Mouse (Mus musculus): ENCODE results near the gene Tsc2.

Tsc2 gene

GRCm38 (mm10) chr17:24604557-24604956 is 27.9 kb downstream of the Tsc2 start:
- POLR2A ChIA-PET: interaction anchor here (0.6 to 6.1 kb wide), 42 partner anchors 8 to 268 kb away, joined by 3 to 64 read pairs (median 4); partner anchors contain the start of genes Nthl1 (in 3 of the 4), Pkd1 (in 3 of the 4), Traf7 (in 3 of the 4) and Tsc2 (in 3 of the 4)

GRCm38 (mm10) chr17:24603961-24604360 is 28.5 kb downstream of the Tsc2 start:
- ChIA-PET POLR2A (interaction anchor here in 3 of 4 experiments (0.7 to 6.1 kb wide), 22 partner anchors 9 to 125 kb away, joined by 3 to 64 read pairs (median 8); partner anchors contain the start of genes Traf7 (in 3 of the 3), Mlst8 (in 2 of the 3), Npw (in 2 of the 3) and Nthl1 (in 2 of the 3)), CTCF (interaction anchor here in 3 of 4 experiments (0.9 to 2.2 kb wide), 6 partner anchors 8 to 76 kb away, joined by 3 to 10 read pairs (median 5); partner anchors contain the start of gene Traf7 (in 1 of the 3))

More at GRCm38 (mm10) chr17:24604557-24604956, 27.9 kb downstream of the Tsc2 start:
- CTCF ChIA-PET: interaction anchor here (0.6 to 2.2 kb wide), 10 partner anchors 8 to 94 kb away, joined by 3 to 10 read pairs (median 3); partner anchors contain the start of gene Traf7 (in 1 of the 4)

GRCm38 (mm10) chr17:24600502-24600901 is 31.9 kb downstream of the Tsc2 start:
- ChIA-PET POLR2A (interaction anchor here in 3 of 4 experiments (0.7 to 2.9 kb wide), 12 partner anchors 9 to 1156 kb away, joined by 3 to 10 read pairs (median 3); partner anchors contain the start of gene Traf7 (in 1 of the 3)), CTCF (interaction anchor here in 1 of 4 experiments (1.6 kb wide), 1 partner anchor 10 kb away, joined by 3 read pairs; no protein-coding TSS in a partner anchor)

- CTCF ChIA-PET: no interaction called here
Measured at GRCm38 (mm10) chr17:24597989-24598388, 34.4 kb downstream of the Tsc2 start.

GRCm38 (mm10) chr17:24596471-24597183 is 35.8 kb downstream of the Tsc2 start:
- CTCF ChIA-PET: interaction anchor here (0.6 to 2.5 kb wide), 12 partner anchors 8 to 81 kb away, joined by 3 to 15 read pairs (median 4); no protein-coding TSS in a partner anchor

More at GRCm38 (mm10) chr17:24597989-24598388, 34.4 kb downstream of the Tsc2 start:
- POLR2A ChIA-PET: interaction anchor here in 3 of 4 experiments (0.7 to 2.5 kb wide), 16 partner anchors 8 to 119 kb away, joined by 3 to 9 read pairs (median 4); partner anchors contain the start of genes Nthl1 (in 2 of the 3), Tsc2 (in 2 of the 3), Traf7 (in 1 of the 3) and Zfp598 (in 1 of the 3)

GRCm38 (mm10) chr17:24596073-24596466 is 36.4 kb downstream of the Tsc2 start:
- CTCF ChIA-PET: interaction anchor here (0.6 to 2.5 kb wide), 30 partner anchors 8 to 1147 kb away, joined by 3 to 15 read pairs (median 4); partner anchors contain the start of genes Syngr3 (in 1 of the 4) and Zfp598 (in 1 of the 4)

More at GRCm38 (mm10) chr17:24596471-24597183, 35.8 kb downstream of the Tsc2 start:
- POLR2A ChIA-PET: interaction anchor here (0.5 to 6.6 kb wide), 33 partner anchors 8 to 182 kb away, joined by 3 to 64 read pairs (median 4); partner anchors contain the start of genes Traf7 (in 3 of the 4), Tbl3 (in 2 of the 4), Nthl1 (in 1 of the 4) and Rnps1 (in 1 of the 4)

GRCm38 (mm10) chr17:24595126-24596072 is 37.0 kb downstream of the Tsc2 start:
- POLR2A ChIA-PET: interaction anchor here (0.6 to 6.6 kb wide), 56 partner anchors 9 to 984 kb away, joined by 3 to 64 read pairs (median 4); partner anchors contain the start of genes Traf7 (in 3 of the 4), Nthl1 (in 2 of the 4), Pkd1 (in 2 of the 4) and Tbl3 (in 2 of the 4)
- CTCF ChIA-PET: interaction anchor here (0.6 to 2.5 kb wide), 34 partner anchors 9 to 1148 kb away, joined by 3 to 15 read pairs (median 4); partner anchors contain the start of genes Nthl1 (in 1 of the 4), Syngr3 (in 1 of the 4), Tsc2 (in 1 of the 4) and Zfp598 (in 1 of the 4)

More at GRCm38 (mm10) chr17:24596073-24596466, 36.4 kb downstream of the Tsc2 start:
- POLR2A ChIA-PET: interaction anchor here (0.5 to 6.6 kb wide), 41 partner anchors 9 to 983 kb away, joined by 3 to 64 read pairs (median 4); partner anchors contain the start of genes Traf7 (in 3 of the 4), Tbl3 (in 2 of the 4), Lmf1 (in 1 of the 4) and Nthl1 (in 1 of the 4)

GRCm38 (mm10) chr17:24593992-24594890 is 38.2 kb downstream of the Tsc2 start:
- CTCF ChIA-PET: interaction anchor here in 3 of 4 experiments (0.6 to 1.8 kb wide), 8 partner anchors 21 to 821 kb away, joined by 3 to 7 read pairs (median 3); partner anchors contain the start of genes Mlst8 (in 1 of the 3), Nthl1 (in 1 of the 3) and Tsc2 (in 1 of the 3)

GRCm38 (mm10) chr17:24593248-24593647 is 39.2 kb downstream of the Tsc2 start:
- ChIA-PET POLR2A (interaction anchor here in 2 of 4 experiments (1.0 to 6.6 kb wide), 7 partner anchors 10 to 36 kb away, joined by 3 to 64 read pairs (median 4); no protein-coding TSS in a partner anchor), CTCF (interaction anchor here in 2 of 4 experiments (0.5 to 1.8 kb wide), 2 partner anchors 36 to 164 kb away, joined by 3 to 7 read pairs; no protein-coding TSS in a partner anchor)

More at GRCm38 (mm10) chr17:24593992-24594890, 38.2 kb downstream of the Tsc2 start:
- POLR2A ChIA-PET: interaction anchor here (0.7 to 6.6 kb wide), 37 partner anchors 10 to 589 kb away, joined by 3 to 64 read pairs (median 5); partner anchors contain the start of genes Nthl1 (in 2 of the 4), Pkd1 (in 2 of the 4), Traf7 (in 2 of the 4) and Tsc2 (in 2 of the 4)

- ChIA-PET POLR2A (interaction anchor here in 2 of 4 experiments (0.8 to 6.6 kb wide), 8 partner anchors 8 to 85 kb away, joined by 3 to 64 read pairs (median 4); partner anchors contain the start of genes Pkd1 (in 1 of the 2) and Traf7 (in 1 of the 2)), CTCF (interaction anchor here in 1 of 4 experiments (1.2 kb wide), 1 partner anchor 37 kb away, joined by 3 read pairs; no protein-coding TSS in a partner anchor)
Measured at GRCm38 (mm10) chr17:24591695-24592094, 40.7 kb downstream of the Tsc2 start.

- ChIA-PET CTCF (interaction anchor here in 1 of 4 experiments (1.2 kb wide), 1 partner anchor 37 kb away, joined by 3 read pairs; no protein-coding TSS in a partner anchor), POLR2A (interaction anchor here in 2 of 4 experiments (0.6 to 6.6 kb wide), 4 partner anchors 8 to 534 kb away, joined by 3 to 64 read pairs (median 6); partner anchors contain the start of gene Traf7 (in 1 of the 2))
Measured at GRCm38 (mm10) chr17:24590943-24591342, 41.5 kb downstream of the Tsc2 start.

- CTCF ChIA-PET: no interaction called here
Measured at GRCm38 (mm10) chr17:24586532-24586931, 45.9 kb downstream of the Tsc2 start.

GRCm38 (mm10) chr17:24584520-24584919 is 47.9 kb downstream of the Tsc2 start:
- ChIA-PET CTCF (interaction anchor here in 3 of 4 experiments (0.6 to 2.4 kb wide), 8 partner anchors 11 to 152 kb away, joined by 4 to 8 read pairs (median 7); partner anchors contain the start of genes Msrb1 (in 1 of the 3), Ndufb10 (in 1 of the 3), Nthl1 (in 1 of the 3) and Traf7 (in 1 of the 3)), POLR2A (interaction anchor here (0.7 to 3.4 kb wide), 20 partner anchors 10 to 171 kb away, joined by 3 to 27 read pairs (median 6); partner anchors contain the start of genes Traf7 (in 3 of the 4), Nthl1 (in 2 of the 4), Pkd1 (in 2 of the 4) and Tsc2 (in 2 of the 4))

More at GRCm38 (mm10) chr17:24586532-24586931, 45.9 kb downstream of the Tsc2 start:
- POLR2A ChIA-PET: interaction anchor here in 1 of 4 experiments (1.3 to 1.4 kb wide), 2 partner anchors 37 to 59 kb away, joined by 4 to 5 read pairs; partner anchors contain the start of genes Pkd1 and Traf7

- CTCF ChIA-PET: interaction anchor here (0.5 to 2.4 kb wide), 10 partner anchors 12 to 335 kb away, joined by 3 to 8 read pairs (median 6); partner anchors contain the start of genes Msrb1 (in 1 of the 4), Ndufb10 (in 1 of the 4), Nthl1 (in 1 of the 4) and Traf7 (in 1 of the 4)
Measured at GRCm38 (mm10) chr17:24583599-24584460, 48.6 kb downstream of the Tsc2 start.

More at GRCm38 (mm10) chr17:24583599-24584460, 48.6 kb downstream of the Tsc2 start:
- POLR2A ChIA-PET: interaction anchor here (0.6 to 3.4 kb wide), 39 partner anchors 9 to 170 kb away, joined by 3 to 27 read pairs (median 4); partner anchors contain the start of genes Nthl1 (in 3 of the 4), Traf7 (in 3 of the 4), Tsc2 (in 3 of the 4) and Mlst8 (in 2 of the 4)

Measured in embryonic stem cell, embryonic (primary cell).